Mouse (Mus musculus) gastrocnemius, postnatal 25 days (tissue): ENCODE data around the gene Gm21093. TPM values are rescaled to one million over a fixed set of nuclear protein-coding genes. Genes with fewer than 3 reads are reported as not detected.
"Not testable (repeated sequence)": the region's sequence is repeated elsewhere in the genome, so short reads cannot be mapped to it uniquely, and the experiment has no call there.

Source experiments
- DNase-seq: peaks from one replicate; pipeline ENCODE4 v3.0.0; 2022
- long read RNA-seq, 2 experiments: library from polyadenylated mRNA; stranded (forward); transcript quantifications; one replicate each; pipeline ENCODE4 v2.0.0; 2021
- total RNA-seq, 2 experiments: library from RNA; stranded (reverse); gene quantifications; 1 replicate in 1 of 2; 2 replicates in 1 of 2; pipeline ENCODE4 v1.2.3; 2021

The Gm21093 gene
- total RNA-seq, result not detected
- long read RNA-seq, experiment 1, result 0 reads
- long read RNA-seq, experiment 2, result 0 reads

- DNase-seq, result not testable (repeated sequence)
These were observed at the start of gene Gm21093 for GRCm38 (mm10) chr4:42034626-42035025. TSS of gene Gm21093 (minus strand) at chr4:42034726.

Other genes with a start within 250 kb of the Gm21093 start
- gene Gm21541, start 131.1 kb downstream of the Gm21093 start, total RNA-seq, result not detected
- under 1 TPM; 0.82 to 0.99 TPM for gene Gm20878, start 93.2 kb downstream of the Gm21093 start, total RNA-seq
- gene Fam205a4, start 68.7 kb downstream of the Gm21093 start, total RNA-seq, result not detected
- not detected for gene Gm3893, start 56.5 kb upstream of the Gm21093 start, total RNA-seq
- 10 to 100 TPM in 1 of 2 experiments, 1 to 10 TPM in 1; 8.2 to 14.6 TPM for gene Gm13304, start 80.1 kb upstream of the Gm21093 start, total RNA-seq
- gene Gm13306, start 118.7 kb upstream of the Gm21093 start, total RNA-seq, result 1 to 10 TPM in 1 of 2 experiments, not detected in 1; 1.1 TPM
- gene Gm13305, start 133.9 kb upstream of the Gm21093 start, total RNA-seq, result under 1 TPM in 1 of 2 experiments, not detected in 1; 0.84 TPM
- under 1 TPM; 0.43 to 0.46 TPM for gene Gm10600, start 205.9 kb upstream of the Gm21093 start, total RNA-seq
- not detected for gene Ccl21b, start 221.0 kb upstream of the Gm21093 start, total RNA-seq